Mouse (Mus musculus): ENCODE measurements around the gene Vmn1r3.
"Not testable (repeated sequence)": the region's sequence is repeated elsewhere in the genome, so short reads cannot be mapped to it uniquely, and the experiment has no call there.

Gene Vmn1r3

GRCm38 (mm10) chr4:3185258-3185657, at the start of gene Vmn1r3:
TSS of gene Vmn1r3 (minus strand) at chr4:3185358.
- DNase-seq (ENCODE audit: low spot score in 2 of 2), result not testable (repeated sequence)

DNA sequence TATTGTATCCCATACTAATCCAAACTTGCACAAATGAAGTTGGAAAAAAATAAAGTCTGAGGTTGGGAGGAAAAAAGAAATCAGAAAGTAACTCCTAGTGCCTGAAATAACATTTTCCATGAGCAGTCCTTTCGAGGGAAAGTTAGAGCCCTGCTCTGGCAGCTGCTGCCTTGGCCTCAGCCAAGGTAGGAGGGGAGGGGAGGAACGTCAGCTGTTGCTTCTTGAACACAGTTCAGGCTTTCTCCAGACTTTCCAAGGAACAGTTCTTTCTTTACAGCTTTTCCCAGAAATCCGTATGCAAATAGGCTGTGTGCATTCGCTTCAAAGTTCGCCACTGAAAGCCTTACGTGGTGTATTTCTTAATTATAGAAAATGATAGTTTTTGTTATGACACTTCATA, 46.9 kb upstream of the Vmn1r3 start:
- DNase-seq (ENCODE audit: low spot score in 2 of 2), result peak; percentile 68 to 77

DNA sequence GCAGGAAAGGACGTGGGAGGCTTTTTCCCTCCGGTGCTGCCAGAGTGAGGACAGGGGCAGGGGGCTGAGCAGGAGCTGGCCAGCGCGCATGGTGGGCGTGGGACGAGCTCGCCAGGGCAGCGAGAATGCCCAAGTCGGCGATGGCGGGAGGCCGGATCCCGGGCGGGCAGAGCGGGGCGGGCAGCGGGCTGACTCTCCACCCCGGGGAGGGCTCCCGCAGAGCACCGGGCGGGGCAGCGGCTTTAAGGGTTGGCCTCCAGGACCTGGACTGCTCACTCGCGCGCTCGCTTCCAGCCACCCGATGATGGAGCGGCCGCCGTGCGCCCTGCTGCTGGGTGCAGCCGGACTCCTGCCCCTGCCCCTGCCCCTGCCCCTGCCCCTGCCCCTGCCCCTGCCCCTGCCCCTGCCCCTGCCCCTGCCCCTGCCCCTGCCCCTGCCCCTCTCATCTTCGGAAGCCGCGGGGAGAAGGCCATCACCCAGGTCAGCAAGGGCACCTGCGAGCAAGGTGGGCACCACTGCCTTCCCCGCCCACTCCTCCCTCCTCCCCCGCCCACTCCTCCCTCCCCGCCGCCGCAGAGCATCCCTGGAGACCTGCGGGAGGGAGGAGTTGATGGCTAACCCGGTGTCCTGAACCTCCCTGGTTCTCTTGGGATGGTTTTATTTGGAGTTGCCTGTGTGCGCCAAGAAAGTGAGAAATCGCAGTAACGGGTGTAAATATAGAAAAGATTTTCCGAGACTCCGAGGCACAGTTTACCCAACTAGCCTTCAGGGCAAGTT, 45.9 kb upstream of the Vmn1r3 start:
- peak; percentile 61 to 81 for DNase-seq (ENCODE audit: low spot score in 2 of 2)

DNA sequence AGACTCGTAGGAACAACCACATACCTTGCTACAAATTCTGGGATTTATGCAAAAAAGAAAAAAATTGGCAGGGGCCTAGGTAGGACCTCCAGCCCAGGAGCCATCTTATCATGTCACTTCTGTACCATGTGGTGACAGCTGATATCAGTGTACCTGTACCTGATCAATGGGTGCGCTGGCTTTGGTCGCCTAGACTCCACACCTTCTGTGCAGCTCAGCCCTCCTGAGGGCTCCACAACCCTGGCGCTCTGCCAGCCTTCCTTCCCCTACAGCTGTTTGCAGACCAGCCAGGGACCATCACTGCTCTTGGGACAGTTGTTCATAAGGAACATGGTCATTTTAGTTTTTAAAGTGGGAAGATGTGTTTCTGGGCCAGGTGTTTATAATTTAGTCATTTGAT, 44.4 kb upstream of the Vmn1r3 start:
- peak; percentile 53 to 91 for DNase-seq (ENCODE audit: low spot score in 2 of 2)

DNA sequence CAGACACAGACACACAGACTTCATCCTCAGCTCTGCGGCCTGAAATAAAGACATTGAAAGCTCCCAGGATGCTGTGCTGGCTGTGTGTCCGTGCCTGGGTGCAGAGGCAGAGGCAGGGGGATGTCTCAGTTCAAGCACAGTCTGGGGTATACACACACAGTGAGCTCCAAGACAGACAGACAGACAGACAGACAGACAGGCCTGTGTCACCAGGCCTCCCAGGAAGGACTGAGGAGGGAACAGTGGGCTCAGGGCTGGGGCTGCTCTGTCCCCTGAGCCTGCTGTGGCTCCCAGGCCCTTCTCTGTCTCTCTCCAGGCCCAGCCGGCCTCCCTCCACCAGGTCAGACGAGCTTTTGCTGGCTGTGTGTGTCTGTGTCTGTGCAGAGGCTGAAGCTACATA, 43.3 kb upstream of the Vmn1r3 start:
- peak in 1 of 2 experiments; percentile 63 for DNase-seq (ENCODE audit: low spot score in 2 of 2)

DNA sequence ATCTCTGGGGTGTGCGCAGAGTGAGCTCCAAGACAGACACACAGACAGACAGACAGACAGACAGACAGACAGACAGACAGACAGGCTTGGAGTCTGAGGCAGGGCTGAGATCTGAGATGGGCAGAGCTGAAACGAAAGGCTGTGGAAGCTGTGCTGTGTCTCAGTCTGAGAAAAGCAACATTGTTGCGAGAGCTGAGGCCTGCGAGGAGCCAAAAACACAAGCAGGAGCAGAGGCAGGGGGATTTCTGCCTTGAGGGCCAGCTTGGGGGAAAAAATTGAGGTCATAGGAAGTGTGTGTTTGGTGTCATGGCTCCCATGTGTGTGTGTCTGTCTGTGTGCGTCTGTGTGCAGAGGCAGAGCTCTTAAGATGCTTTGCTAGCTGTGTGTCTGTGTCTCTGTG, 42.6 kb upstream of the Vmn1r3 start:
- DNase-seq (ENCODE audit: low spot score in 2 of 2), result peak in 1 of 2 experiments; percentile 62

DNA sequence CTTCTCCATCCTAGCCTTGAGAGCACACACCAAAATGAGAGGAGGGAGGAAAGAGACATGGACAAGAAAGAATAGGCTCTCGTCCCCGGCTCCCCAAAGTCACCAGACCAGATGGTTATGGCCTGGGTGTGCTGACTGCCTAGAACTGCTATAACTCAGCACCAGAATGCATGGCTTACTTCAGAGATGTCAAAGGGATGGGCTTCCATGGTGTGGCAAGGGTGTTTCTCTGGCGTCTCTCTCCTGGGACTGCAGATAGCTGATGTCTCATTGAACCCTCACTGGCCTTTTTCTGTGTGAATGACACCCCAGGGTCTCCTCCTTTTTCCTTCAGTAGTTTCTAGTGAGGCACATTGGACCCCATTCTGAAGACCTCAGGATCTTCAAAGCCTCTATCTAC, 41.3 kb upstream of the Vmn1r3 start:
- peak in 1 of 2 experiments; percentile 62 for DNase-seq (ENCODE audit: low spot score in 2 of 2)

- DNase-seq (ENCODE audit: low spot score in 2 of 2), result not testable (repeated sequence)
Observed at GRCm38 (mm10) chr4:3225416-3225815, 40.3 kb upstream of the Vmn1r3 start.

- peak in 1 of 2 experiments; percentile 64 for DNase-seq (ENCODE audit: low spot score in 2 of 2)
Observed at GRCm38 (mm10) chr4:3224848-3225247, 39.7 kb upstream of the Vmn1r3 start.

GRCm38 (mm10) chr4:3223483-3224209, 38.5 kb upstream of the Vmn1r3 start:
- not testable (repeated sequence) for DNase-seq (ENCODE audit: low spot score in 2 of 2)

DNA sequence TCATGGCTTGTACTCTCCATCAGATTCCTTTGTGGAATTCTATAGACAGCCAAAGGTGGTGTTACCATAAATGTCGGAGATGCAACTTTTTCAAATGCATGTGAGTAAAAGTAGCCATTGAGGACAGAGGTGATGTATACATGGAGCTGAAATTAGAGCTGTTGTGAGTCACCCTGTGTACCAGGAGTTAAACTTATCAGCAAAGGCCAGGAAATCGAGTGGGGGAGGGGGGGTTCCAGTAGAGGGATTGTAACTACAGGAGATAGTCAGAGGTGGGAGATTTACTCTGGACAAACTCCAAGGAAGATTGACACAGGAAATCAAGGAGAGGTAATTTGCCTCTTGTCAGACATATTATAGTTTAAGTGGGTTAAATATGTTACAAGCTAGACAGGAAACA, 31.2 kb upstream of the Vmn1r3 start:
- not testable (repeated sequence) for DNase-seq (ENCODE audit: low spot score in 2 of 2)

DNA sequence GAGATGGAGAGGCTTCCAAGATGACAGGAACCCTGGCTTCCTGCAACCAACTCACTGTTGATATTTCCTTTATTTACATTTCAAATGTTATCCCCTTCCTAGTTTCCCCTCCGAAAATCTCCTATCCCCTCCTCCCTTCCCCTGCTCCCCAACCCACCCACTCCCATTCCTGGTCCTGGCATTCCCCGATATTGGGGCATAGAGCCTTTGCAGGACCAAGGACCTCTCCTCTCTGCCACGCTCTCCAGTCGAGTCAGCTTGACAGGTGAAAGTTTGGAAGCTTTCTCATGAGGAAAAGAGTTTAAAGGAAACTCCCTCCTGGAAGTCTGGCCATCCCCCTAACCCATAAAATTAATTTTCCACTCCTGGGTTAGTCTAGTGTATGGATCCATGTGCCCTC, 28.2 kb upstream of the Vmn1r3 start:
- not testable (repeated sequence) for DNase-seq (ENCODE audit: low spot score in 2 of 2)

GRCm38 (mm10) chr4:3209643-3210217, 24.6 kb upstream of the Vmn1r3 start:
- DNase-seq (ENCODE audit: low spot score in 2 of 2), result not testable (repeated sequence)

DNA sequence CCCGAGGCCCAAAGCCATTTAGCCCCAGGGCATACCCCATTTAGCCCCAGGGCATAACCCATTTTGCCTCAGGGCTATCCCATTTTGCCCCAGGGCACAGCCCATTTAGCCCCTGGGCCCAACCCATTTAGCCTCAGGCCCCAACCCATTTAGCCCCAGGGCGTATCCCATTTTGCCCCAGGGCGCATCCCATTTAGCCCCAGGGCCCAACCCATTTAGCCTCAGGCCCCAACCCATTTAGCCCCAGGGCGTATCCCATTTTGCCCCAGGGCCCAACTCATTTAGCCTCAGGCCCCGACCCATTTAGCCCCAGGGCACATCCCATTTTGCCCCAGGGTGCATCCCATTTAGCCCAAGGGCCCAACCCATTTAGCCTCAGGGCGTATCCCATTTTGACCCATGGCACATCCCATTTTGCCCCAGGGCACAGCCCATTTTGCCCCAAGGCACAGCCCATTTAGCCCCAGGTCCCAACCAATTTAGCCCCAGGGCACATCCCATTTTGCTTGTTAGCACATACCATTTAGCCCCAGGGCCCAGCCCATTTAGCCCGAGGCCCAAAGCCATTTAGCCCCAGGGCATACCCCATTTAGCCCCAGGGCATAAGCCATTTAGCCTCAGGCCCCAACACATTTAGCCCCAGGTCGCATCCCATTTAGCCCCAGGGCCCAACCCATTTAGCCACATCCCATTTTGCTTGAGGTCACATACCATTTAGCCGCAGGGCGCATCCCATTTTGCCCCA, 8.2 kb downstream of the Vmn1r3 start:
- peak; percentile 19 to 79 for DNase-seq (ENCODE audit: low spot score in 2 of 2)

DNA sequence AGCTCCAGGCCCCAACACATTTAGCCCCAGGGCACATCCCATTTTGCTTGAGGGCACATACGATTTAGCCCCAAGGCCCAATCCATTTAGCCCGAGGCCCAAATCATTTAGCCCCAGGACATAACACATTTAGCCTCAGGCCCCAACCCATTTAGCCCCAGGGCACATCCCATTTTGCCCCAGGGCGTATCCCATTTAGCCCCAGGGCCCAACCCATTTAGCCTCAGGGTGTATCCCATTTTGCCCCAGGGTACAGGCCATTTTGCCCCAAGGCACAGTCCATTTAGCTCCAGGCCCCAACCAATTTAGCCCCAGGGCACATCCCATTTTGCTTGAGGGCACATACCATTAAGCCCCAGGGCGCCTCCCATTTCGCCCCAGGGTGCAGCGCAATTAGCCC, 9.0 kb downstream of the Vmn1r3 start:
- DNase-seq (ENCODE audit: low spot score in 2 of 2), result peak in 1 of 2 experiments; percentile 65

GRCm38 (mm10) chr4:3175756-3176155, 9.4 kb downstream of the Vmn1r3 start:
- DNase-seq (ENCODE audit: low spot score in 2 of 2), result peak in 1 of 2 experiments; percentile 72

- peak in 1 of 2 experiments; percentile 60 for DNase-seq (ENCODE audit: low spot score in 2 of 2)
Observed at GRCm38 (mm10) chr4:3174586-3174985, 10.6 kb downstream of the Vmn1r3 start.

- not testable (repeated sequence) for DNase-seq (ENCODE audit: low spot score in 2 of 2)
Observed at GRCm38 (mm10) chr4:3167020-3167419, 18.1 kb downstream of the Vmn1r3 start, which contains the start of gene Vmn1r2. TSS of gene Vmn1r2 (plus strand) at chr4:3167320.

GRCm38 (mm10) chr4:3165046-3165445, 20.1 kb downstream of the Vmn1r3 start:
- DNase-seq (ENCODE audit: low spot score in 2 of 2), result peak; percentile 26 to 87

GRCm38 (mm10) chr4:3164429-3164828, 20.7 kb downstream of the Vmn1r3 start:
- peak; percentile 14 to 59 for DNase-seq (ENCODE audit: low spot score in 2 of 2)

- not testable (repeated sequence) for DNase-seq (ENCODE audit: low spot score in 2 of 2)
Observed at GRCm38 (mm10) chr4:3153320-3153719, 31.8 kb downstream of the Vmn1r3 start.

DNA sequence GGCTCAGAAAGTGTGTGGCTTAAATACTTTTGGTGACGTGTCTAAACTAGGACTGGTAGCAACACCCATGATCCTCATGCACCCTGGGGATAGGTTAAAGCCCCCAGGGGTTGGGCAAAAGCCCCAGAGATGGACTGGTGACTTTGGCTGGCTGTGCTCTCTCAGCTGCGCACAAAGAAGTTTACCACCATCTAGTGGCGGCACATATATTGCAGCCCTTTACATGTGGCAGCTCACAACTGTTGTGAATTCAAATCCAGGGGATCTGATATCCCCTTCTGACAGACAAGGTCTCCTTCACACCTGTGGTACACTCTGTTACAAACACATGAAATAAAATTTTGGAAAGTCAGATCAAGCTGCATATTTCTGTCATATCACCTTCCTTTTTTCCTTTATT, 37.2 kb downstream of the Vmn1r3 start:
- not testable (repeated sequence) for DNase-seq (ENCODE audit: low spot score in 2 of 2)
